In the genomic region with DNA sequence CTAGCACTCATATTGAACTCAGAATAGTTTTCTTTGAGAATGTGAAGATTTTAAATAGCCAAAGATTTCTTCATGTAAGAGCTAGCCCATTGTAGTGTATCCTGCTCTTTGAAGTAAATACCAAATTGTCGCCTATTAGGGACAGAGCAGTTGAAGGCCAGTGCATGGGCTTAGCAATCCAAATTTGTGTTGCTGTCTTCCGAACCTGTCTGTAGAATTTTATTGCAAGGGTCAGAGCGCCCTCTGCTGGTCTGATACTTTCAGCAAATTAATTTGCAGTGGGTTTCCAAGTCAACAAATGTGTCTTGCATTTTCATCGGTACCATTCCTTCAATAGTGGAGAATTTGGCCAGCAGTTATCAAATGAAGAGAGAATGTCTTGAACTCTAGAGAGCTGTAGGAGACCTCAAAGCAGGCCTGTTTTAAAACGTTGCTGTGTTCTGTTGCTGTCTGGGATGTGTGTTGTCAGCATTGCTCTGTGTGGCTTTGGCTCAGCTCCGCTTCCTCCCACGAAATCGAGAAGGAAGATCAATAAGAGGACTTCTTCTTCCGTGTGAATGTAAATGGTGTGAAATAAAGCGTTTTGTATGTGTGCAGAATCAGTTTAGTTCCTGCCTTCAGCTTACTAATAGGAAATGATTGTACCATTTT, we compare ENCODE assay signal across 8 mouse cellular contexts.
A peak's percentile ranks its signal among the peaks of the same experiment; 100 is the strongest.
DNase-seq lines count a peak whose midpoint lies in the region; ATAC-seq and TF ChIP-seq lines count a peak whose summit lies in the region.

No protein-coding gene starts in this region.

- 31% methylated on average over 10 of the region's 10 CpGs for WGBS in kidney, embryonic 15.5 days
- WGBS in liver, postnatal 0 days (ENCODE audit: insufficient replicate concordance): 13% methylated on average over 10 of the region's 10 CpGs
- 30% methylated on average over 10 of the region's 10 CpGs for WGBS in neural tube, embryonic 13.5 days

- TF ChIP-seq CTCF in liver, postnatal 0 days (IDR thresholded peaks at IDR 0.05; ENCODE audit: low read depth): peak; percentile 87

- H3K9ac ChIP-seq in kidney, embryonic 15.5 days: no peak overlapping the region
- H3K9ac ChIP-seq in liver, postnatal 0 days (replicated peaks): no peak overlapping the region
- H3K9ac ChIP-seq in neural tube, embryonic 13.5 days: 0 out of 2 replicates have a peak overlapping the region, but pooled peaks have one; percentile 18

- H3K27me3 ChIP-seq in kidney, embryonic 15.5 days: no peaks in the 10 kb centered on the region
- H3K27me3 ChIP-seq in liver, postnatal 0 days (ENCODE audit: insufficient read depth, low read length): no peaks in the 10 kb centered on the region
- H3K27me3 ChIP-seq in neural tube, embryonic 13.5 days: no peaks in the 10 kb centered on the region

- no peaks in the 10 kb centered on the region for H3K36me3 ChIP-seq in kidney, embryonic 15.5 days
- no peaks in the 10 kb centered on the region for H3K36me3 ChIP-seq in liver, postnatal 0 days (replicated peaks; ENCODE audit: insufficient read depth, low read length)
- H3K36me3 ChIP-seq in neural tube, embryonic 13.5 days: no peaks in the 10 kb centered on the region

- no peak for ATAC-seq in kidney, embryonic 15.5 days (replicated peaks; ENCODE audit: low FRiP score)
- ATAC-seq in common myeloid progenitor, adult 5-6 weeks (replicated peaks; ENCODE audit: low read depth, poor library complexity, severe bottlenecking): peak; percentile 50; the same call in 1 of the 2 replicates
- peak; percentile 35; the same call in 1 of the 2 replicates for ATAC-seq in granulocyte monocyte progenitor cell, adult 5-6 weeks (replicated peaks; ENCODE audit: poor library complexity, severe bottlenecking)
- no peak for ATAC-seq in liver, postnatal 0 days
- peak; percentile 67; the same call in 1 of the 2 replicates for ATAC-seq in neural tube, embryonic 13.5 days (ENCODE audit: low read depth)

- H3K4me2 ChIP-seq in kidney, embryonic 15.5 days: no peak overlapping the region
- no peak overlapping the region for H3K4me2 ChIP-seq in liver, postnatal 0 days (ENCODE audit: low read depth, low read length)
- no peak overlapping the region for H3K4me2 ChIP-seq in neural tube, embryonic 13.5 days

- H3K4me3 ChIP-seq in kidney, embryonic 15.5 days (replicated peaks): no peak overlapping the region
- no peak overlapping the region for H3K4me3 ChIP-seq in liver, postnatal 0 days (ENCODE audit: low read depth, low read length)
- no peak overlapping the region for H3K4me3 ChIP-seq in neural tube, embryonic 13.5 days

- DNase-seq in kidney, adult 11 months: peak; percentile 51
- DNase-seq in kidney, postnatal 25 days: peak; percentile 77 to 94
- peak; percentile 81 for DNase-seq in liver, postnatal 0 days
- DNase-seq in testis, postnatal 14 days (ENCODE audit: low spot score): peak; percentile 45

- H3K27ac ChIP-seq in kidney, embryonic 15.5 days: no peak overlapping the region
- no peak overlapping the region for H3K27ac ChIP-seq in liver, postnatal 0 days (ENCODE audit: low read depth)
- H3K27ac ChIP-seq in neural tube, embryonic 13.5 days (replicated peaks): no peak overlapping the region

- no peaks in the 10 kb centered on the region for H3K9me3 ChIP-seq in kidney, embryonic 15.5 days (replicated peaks)
- no peaks in the 10 kb centered on the region for H3K9me3 ChIP-seq in liver, postnatal 0 days (ENCODE audit: low read length)
- H3K9me3 ChIP-seq in neural tube, embryonic 13.5 days: no peaks in the 10 kb centered on the region

- no peak for TF ChIP-seq EP300 in liver, postnatal 0 days (IDR thresholded peaks at IDR 0.05; ENCODE audit: low read depth)

- no peaks in the 10 kb centered on the region for H3K4me1 ChIP-seq in kidney, embryonic 15.5 days
- H3K4me1 ChIP-seq in liver, postnatal 0 days (ENCODE audit: insufficient read depth): no peaks in the 10 kb centered on the region
- no peaks in the 10 kb centered on the region for H3K4me1 ChIP-seq in neural tube, embryonic 13.5 days (replicated peaks)

Comparison
In these comparisons a context has a peak if more than half of its experiments do, and no peak if none do; other contexts are left out.
1. ATAC-seq: peak in common myeloid progenitor, adult 5-6 weeks (single experiment), granulocyte monocyte progenitor cell, adult 5-6 weeks (single experiment) and neural tube, embryonic 13.5 days (single experiment); none in kidney, embryonic 15.5 days (single experiment) and liver, postnatal 0 days (single experiment).
2. Peak in every context shown above with its lines, with median percentiles within 50 percentile points of each other: DNase-seq.